Mouse (Mus musculus): ENCODE measurements around the gene Rangap1. TPM values are rescaled to one million over a fixed set of nuclear protein-coding genes. Genes with fewer than 3 reads are reported as not detected.

Rangap1 gene
- total and polyA plus RNA-seq, 2 experiments from 2014 or later = 146 to 183 TPM

GRCm38 (mm10) chr15:81719139-81719531 lies 26.2 kb downstream of the Rangap1 start:
- 90% methylated on average over 6 of the region's 6 CpGs for WGBS

GRCm38 (mm10) chr15:81718336-81719138 lies 26.8 kb downstream of the Rangap1 start:
- ATAC-seq (ENCODE audit: low FRiP score) (peak; percentile 87), DNase-seq (ENCODE audit: low spot score) (peak; percentile 90)
- peaks cover 3% of the 10 kb centered on the region; the same call in 1 of the 2 replicates for H3K4me1 ChIP-seq (ENCODE audit: insufficient read depth, low read length)
- no peaks in the 10 kb centered on the region for H3K27me3 ChIP-seq (ENCODE audit: insufficient read depth, low read length)
- 0 out of 2 replicates have a peak overlapping the region, but pooled peaks have one; percentile 8 for H3K9ac ChIP-seq (replicated peaks; ENCODE audit: low read length, poor library complexity, severe bottlenecking)
- peaks cover 39% of the 10 kb centered on the region for H3K36me3 ChIP-seq (ENCODE audit: insufficient read depth, low read length)
- H3K27ac ChIP-seq (ENCODE audit: low read depth, low read length) = peak overlapping the region; percentile 90
- 52% methylated on average over 9 of the region's 9 CpGs for WGBS
- H3K4me3 ChIP-seq (ENCODE audit: low read depth, low read length) = no peak overlapping the region
- no peak for TF ChIP-seq CTCF (IDR thresholded peaks at IDR 0.05)
- H3K9me3 ChIP-seq (ENCODE audit: low read length) = no peaks in the 10 kb centered on the region
- H3K4me2 ChIP-seq (ENCODE audit: low read depth, low read length, poor library complexity, severe bottlenecking) = no peak overlapping the region

More at GRCm38 (mm10) chr15:81719139-81719531, 26.2 kb downstream of the Rangap1 start:
- Histone ChIP-seq H3K4me3 (ENCODE audit: low read depth, low read length) (no peak overlapping the region), H3K9ac (replicated peaks; ENCODE audit: low read length, poor library complexity, severe bottlenecking) (no peak overlapping the region), H3K9me3 (ENCODE audit: low read length) (no peaks in the 10 kb centered on the region), H3K27ac (ENCODE audit: low read depth, low read length) (peak overlapping the region; percentile 90), H3K4me2 (ENCODE audit: low read depth, low read length, poor library complexity, severe bottlenecking) (no peak overlapping the region), H3K36me3 (ENCODE audit: insufficient read depth, low read length) (peaks cover 44% of the 10 kb centered on the region), H3K27me3 (ENCODE audit: insufficient read depth, low read length) (no peaks in the 10 kb centered on the region), H3K4me1 (ENCODE audit: insufficient read depth, low read length) (peaks cover 3% of the 10 kb centered on the region; the same call in 1 of the 2 replicates)
- TF ChIP-seq CTCF (IDR thresholded peaks at IDR 0.05) = peak; percentile 38
- ATAC-seq (ENCODE audit: low FRiP score) = no peak
- DNase-seq (ENCODE audit: low spot score) = no peak

- H3K27me3 ChIP-seq (ENCODE audit: insufficient read depth, low read length) = no peaks in the 10 kb centered on the region
- no peak for DNase-seq (ENCODE audit: low spot score)
- no peak for ATAC-seq (ENCODE audit: low FRiP score)
- no peaks in the 10 kb centered on the region for H3K9me3 ChIP-seq (ENCODE audit: low read length)
- WGBS = 86% methylated on average over 6 of the region's 6 CpGs
- H3K36me3 ChIP-seq (ENCODE audit: insufficient read depth, low read length) = peaks cover 51% of the 10 kb centered on the region
- H3K4me2 ChIP-seq (ENCODE audit: low read depth, low read length, poor library complexity, severe bottlenecking) = no peak overlapping the region
- H3K9ac ChIP-seq (replicated peaks; ENCODE audit: low read length, poor library complexity, severe bottlenecking) = no peak overlapping the region
- no peak for TF ChIP-seq CTCF (IDR thresholded peaks at IDR 0.05)
- H3K4me3 ChIP-seq (ENCODE audit: low read depth, low read length) = no peak overlapping the region
- H3K4me1 ChIP-seq (ENCODE audit: insufficient read depth, low read length) = peaks cover 3% of the 10 kb centered on the region; the same call in 1 of the 2 replicates
- no peak overlapping the region for H3K27ac ChIP-seq (ENCODE audit: low read depth, low read length)
Measured at GRCm38 (mm10) chr15:81713742-81714141, 31.6 kb downstream of the Rangap1 start.

- H3K4me2 ChIP-seq (ENCODE audit: low read depth, low read length, poor library complexity, severe bottlenecking) = no peak overlapping the region
- no peaks in the 10 kb centered on the region for H3K4me1 ChIP-seq (ENCODE audit: insufficient read depth, low read length)
- WGBS = 66% methylated on average over 4 of the region's 4 CpGs
- H3K9ac ChIP-seq (replicated peaks; ENCODE audit: low read length, poor library complexity, severe bottlenecking) = no peak overlapping the region
- no peak for DNase-seq (ENCODE audit: low spot score)
- H3K27me3 ChIP-seq (ENCODE audit: insufficient read depth, low read length) = no peaks in the 10 kb centered on the region
- no peak for TF ChIP-seq CTCF (IDR thresholded peaks at IDR 0.05)
- no peaks in the 10 kb centered on the region for H3K9me3 ChIP-seq (ENCODE audit: low read length)
- H3K36me3 ChIP-seq (ENCODE audit: insufficient read depth, low read length) = peaks cover 61% of the 10 kb centered on the region
- ATAC-seq (ENCODE audit: low FRiP score) = no peak
- H3K4me3 ChIP-seq (ENCODE audit: low read depth, low read length) = no peak overlapping the region
- no peak overlapping the region for H3K27ac ChIP-seq (ENCODE audit: low read depth, low read length)
Measured at GRCm38 (mm10) chr15:81710801-81711200, 34.5 kb downstream of the Rangap1 start.

- no peaks in the 10 kb centered on the region for H3K9me3 ChIP-seq (ENCODE audit: low read length)
- WGBS = 100% methylated on average over 1 of the region's 1 CpGs
- H3K27me3 ChIP-seq (ENCODE audit: insufficient read depth, low read length) = no peaks in the 10 kb centered on the region
- H3K9ac ChIP-seq (replicated peaks; ENCODE audit: low read length, poor library complexity, severe bottlenecking) = no peak overlapping the region
- H3K27ac ChIP-seq (ENCODE audit: low read depth, low read length) = no peak overlapping the region
- no peak for TF ChIP-seq CTCF (IDR thresholded peaks at IDR 0.05)
- H3K4me1 ChIP-seq (ENCODE audit: insufficient read depth, low read length) = no peaks in the 10 kb centered on the region
- DNase-seq (ENCODE audit: low spot score) (no peak), ATAC-seq (ENCODE audit: low FRiP score) (no peak)
- H3K36me3 ChIP-seq (ENCODE audit: insufficient read depth, low read length) = peaks cover 64% of the 10 kb centered on the region
- H3K4me2 ChIP-seq (ENCODE audit: low read depth, low read length, poor library complexity, severe bottlenecking) = no peak overlapping the region
- H3K4me3 ChIP-seq (ENCODE audit: low read depth, low read length) = no peak overlapping the region
Measured at GRCm38 (mm10) chr15:81709686-81710085, 35.6 kb downstream of the Rangap1 start.

- no peak for ATAC-seq (ENCODE audit: low FRiP score)
- 89% methylated on average over 11 of the region's 11 CpGs for WGBS
- no peak overlapping the region for H3K9ac ChIP-seq (replicated peaks; ENCODE audit: low read length, poor library complexity, severe bottlenecking)
- H3K4me1 ChIP-seq (ENCODE audit: insufficient read depth, low read length) = no peaks in the 10 kb centered on the region
- peaks cover 71% of the 10 kb centered on the region for H3K36me3 ChIP-seq (ENCODE audit: insufficient read depth, low read length)
- no peaks in the 10 kb centered on the region for H3K9me3 ChIP-seq (ENCODE audit: low read length)
- H3K4me2 ChIP-seq (ENCODE audit: low read depth, low read length, poor library complexity, severe bottlenecking) = no peak overlapping the region
- DNase-seq (ENCODE audit: low spot score) = no peak
- H3K27me3 ChIP-seq (ENCODE audit: insufficient read depth, low read length) = no peaks in the 10 kb centered on the region
- TF ChIP-seq CTCF (IDR thresholded peaks at IDR 0.05) = no peak
- H3K4me3 ChIP-seq (ENCODE audit: low read depth, low read length) = no peak overlapping the region
- no peak overlapping the region for H3K27ac ChIP-seq (ENCODE audit: low read depth, low read length)
Measured at GRCm38 (mm10) chr15:81708991-81709390, 36.3 kb downstream of the Rangap1 start.
